Mouse (Mus musculus): ENCODE measurements around the gene Gm20897. TPM values are rescaled to one million over a fixed set of nuclear protein-coding genes. Genes with fewer than 3 reads are reported as not detected.
"Not testable (repeated sequence)": the region's sequence is repeated elsewhere in the genome, so short reads cannot be mapped to it uniquely, and the experiment has no call there.

The Gm20897 gene
- polyA plus RNA-seq (2016; fragmentation: Nextera tagmentation; extraction: Ambion mirVana): not detected in 2 replicates

DNA sequence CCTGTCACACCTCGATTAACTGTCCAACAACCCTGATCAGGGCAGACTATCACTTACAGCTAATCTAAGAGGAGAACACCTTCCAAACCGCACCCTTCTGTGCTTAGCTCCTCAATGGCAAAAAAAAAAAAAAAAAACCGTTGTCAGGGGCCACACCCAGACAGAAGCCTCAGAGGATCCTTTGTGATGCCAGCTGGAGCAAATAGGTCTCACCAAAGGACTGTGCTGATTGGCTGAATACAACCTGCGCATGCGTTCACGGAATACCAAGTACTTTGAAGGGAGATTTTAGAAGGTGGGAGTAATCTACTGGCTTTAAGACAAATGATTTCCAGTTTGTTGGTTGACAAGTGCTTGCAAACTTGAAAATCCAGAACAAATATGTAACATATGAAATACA, at the start of gene Gm20897:
Gene Gm20897, minus strand, starts transcription at position 101 of the 400 bp plus-strand sequence.
- not testable (repeated sequence) for ATAC-seq (ENCODE audit: low FRiP score); H3K27me3 ChIP-seq

More for the DNA sequence above, at the start of gene Gm20897:
- not testable (repeated sequence) for H3K4me1 ChIP-seq; H3K9ac ChIP-seq; H3K27ac ChIP-seq; H3K4me2 ChIP-seq; H3K9me3 ChIP-seq; H3K36me3 ChIP-seq (replicated peaks); H3K4me3 ChIP-seq (replicated peaks)
- WGBS: 86% methylated on average over 6 of the region's 6 CpGs

Other genes with a start within 250 kb of the Gm20897 start
- gene Gm21732, start 73.5 kb upstream of the Gm20897 start, polyA plus RNA-seq (2016; fragmentation: Nextera tagmentation; extraction: Ambion mirVana): not detected in 2 replicates